Mouse (Mus musculus) ES-Bruce4 (cell line): ENCODE measurements around the gene Lrmda.

Source experiments
- CTCF ChIP-seq: IDR thresholded peaks from one replicate; pipeline ENCODE4 v1.8.1; 2011; ENCODE audit warnings: low read depth, low read length
- EP300 ChIP-seq: IDR thresholded peaks from 2 replicates; pipeline ENCODE4 v1.6.1; 2011; ENCODE audit warnings: low read depth, low read length; ENCODE audit not compliant: insufficient read depth
- POLR2A ChIP-seq: IDR thresholded peaks from one replicate; pipeline ENCODE4 v1.8.1; 2011; ENCODE audit warnings: low read length; ENCODE audit not compliant: insufficient read depth

DNA sequence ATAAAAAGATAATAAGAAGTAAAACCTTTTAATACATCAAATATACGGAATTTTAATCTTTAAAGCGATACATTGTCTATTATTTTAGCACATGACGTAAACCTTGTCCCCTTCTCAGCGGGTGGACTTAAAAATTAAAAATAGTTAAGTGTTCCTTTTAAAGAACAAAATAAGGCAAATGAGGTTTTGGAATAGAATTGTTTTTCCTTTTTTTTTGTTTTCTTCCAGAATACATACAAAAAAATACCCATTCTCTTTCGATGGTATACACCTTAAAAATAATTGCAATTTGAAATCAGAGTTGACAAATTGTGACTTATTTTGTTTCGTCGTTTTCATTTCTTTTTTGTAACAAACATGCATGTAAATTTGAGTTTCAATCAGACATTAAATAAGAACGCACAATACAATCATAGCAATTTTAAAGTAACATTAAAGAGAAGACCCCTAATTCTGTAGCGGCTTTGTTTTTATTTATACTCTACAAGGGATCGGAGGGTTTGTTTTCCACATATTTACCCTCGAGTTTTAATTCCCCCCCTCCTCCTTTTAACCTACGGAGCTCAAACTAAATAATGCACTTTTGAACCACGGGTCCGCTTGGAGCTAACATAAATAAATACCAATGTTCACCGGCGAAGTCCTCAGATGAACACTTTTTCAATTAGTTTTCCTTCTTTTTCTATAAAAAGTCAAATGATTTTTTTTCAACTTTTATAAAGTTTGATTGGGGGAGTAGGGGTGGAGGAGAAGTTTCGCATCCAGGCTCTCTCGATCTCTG is 35.4 kb upstream of the Lrmda start:
- TF ChIP-seq CTCF (no peak), POLR2A (no peak), EP300 (no peak)
